Mouse (Mus musculus) limb, embryonic 10.5 days (tissue): Measurements from ENCODE around the gene Ybx2. TPM values are rescaled to one million over a fixed set of nuclear protein-coding genes. Genes with fewer than 3 reads are reported as not detected.

Experiments used
- DNase-seq: peaks from one replicate; pipeline ENCODE4 v3.0.0-alpha.2; 2017; ENCODE audit warnings: low spot score
- H3K27ac ChIP-seq: fragments of 300-500 bp; sonication (generic); 2 replicates; pipeline ENCODE4 v1.5.1; 2016; ENCODE audit warnings: mild to moderate bottlenecking
- H3K27me3 ChIP-seq: fragments of 300-500 bp; sonication (generic); 2 replicates; pipeline ENCODE4 v1.6.1; 2016; ENCODE audit warnings: low read depth, mild to moderate bottlenecking; ENCODE audit not compliant: poor library complexity, severe bottlenecking
- H3K36me3 ChIP-seq: fragments of 300-500 bp; sonication (generic); 2 replicates; pipeline ENCODE4 v1.6.1; 2016; ENCODE audit warnings: mild to moderate bottlenecking, moderate library complexity
- H3K4me1 ChIP-seq: fragments of 300-500 bp; sonication (generic); 2 replicates; pipeline ENCODE4 v1.6.1; 2016
- H3K4me3 ChIP-seq: fragments of 300-500 bp; sonication (generic); 2 replicates; pipeline ENCODE4 v1.5.1; 2016; ENCODE audit warnings: mild to moderate bottlenecking, moderate library complexity
- H3K9me3 ChIP-seq: fragments of 300-500 bp; sonication (generic); replicated peaks from 2 replicates; pipeline ENCODE4 v1.6.1; 2016; ENCODE audit warnings: mild to moderate bottlenecking
- WGBS: fragments of 180-500 bp; shearing (Covaris S2); methylation state at CpG from one replicate; pipeline ENCODE4 v1.1.7; 2016; 5-methylcytosine and 5-hydroxymethylcytosine counted together
- polyA plus RNA-seq: library from polyadenylated mRNA; unstranded; fragments of >200 nt; fragmentation: Nextera tagmentation; extraction: Ambion mirVana; gene quantifications from 2 replicates; pipeline ENCODE4 v1.2.1, GENCODE M21; 2016

The Ybx2 gene
- 6.1 TPM in 2 replicates for polyA plus RNA-seq

DNA sequence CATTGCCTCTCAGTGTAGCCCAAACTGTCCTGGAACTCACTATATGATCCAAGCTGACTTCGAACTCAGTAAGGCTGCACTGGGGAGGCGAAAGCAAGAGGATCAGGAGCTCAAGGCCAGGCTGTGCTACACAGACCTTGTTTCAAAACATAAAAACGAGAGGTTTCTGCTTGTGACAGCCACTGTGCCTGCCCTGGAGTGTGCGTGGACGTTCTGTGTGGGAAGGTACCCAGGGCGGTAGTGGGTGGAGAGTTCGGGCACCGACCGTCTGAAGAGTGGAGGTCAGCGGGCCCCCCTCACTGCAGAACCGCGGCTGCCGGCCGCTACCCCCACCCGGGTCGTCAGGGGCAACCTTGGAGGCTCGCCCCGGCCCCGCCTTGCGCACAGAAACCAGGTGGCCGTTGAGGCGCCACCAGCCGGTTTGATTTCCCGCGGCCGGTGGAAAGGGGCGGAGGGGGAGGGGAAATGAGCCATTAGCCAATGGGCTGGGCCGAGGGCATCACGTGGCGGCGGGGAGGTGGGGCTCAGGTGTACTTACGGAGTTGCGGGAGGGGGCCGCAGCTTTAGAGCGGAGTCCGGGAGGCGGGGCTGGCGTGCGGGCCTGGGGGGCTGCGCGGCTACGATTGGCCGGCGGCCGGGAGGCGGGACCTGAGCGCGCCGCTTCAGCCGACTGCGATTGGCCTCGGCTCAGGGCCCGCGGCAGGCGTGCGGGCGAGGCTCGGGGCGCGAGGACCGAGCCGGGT, at the start of gene Ybx2:
Gene Ybx2, plus strand, starts transcription at position 660 of the 743 bp plus-strand sequence.
- peak within 1 kb of the TSS; percentile 77 for H3K4me3 ChIP-seq
- peaks cover 53% of the 10 kb centered on the region for H3K27me3 ChIP-seq
- DNase-seq: peak; percentile 97
- no peaks in the 10 kb centered on the region for H3K9me3 ChIP-seq
- H3K36me3 ChIP-seq: peaks cover 5% of the 10 kb centered on the region; the same call in 1 of the 2 replicates
- H3K27ac ChIP-seq: peak within 1 kb of the TSS; percentile 89
- peaks cover 61% of the 10 kb centered on the region for H3K4me1 ChIP-seq
- 1% methylated on average over 59 of the region's 62 CpGs for WGBS

DNA sequence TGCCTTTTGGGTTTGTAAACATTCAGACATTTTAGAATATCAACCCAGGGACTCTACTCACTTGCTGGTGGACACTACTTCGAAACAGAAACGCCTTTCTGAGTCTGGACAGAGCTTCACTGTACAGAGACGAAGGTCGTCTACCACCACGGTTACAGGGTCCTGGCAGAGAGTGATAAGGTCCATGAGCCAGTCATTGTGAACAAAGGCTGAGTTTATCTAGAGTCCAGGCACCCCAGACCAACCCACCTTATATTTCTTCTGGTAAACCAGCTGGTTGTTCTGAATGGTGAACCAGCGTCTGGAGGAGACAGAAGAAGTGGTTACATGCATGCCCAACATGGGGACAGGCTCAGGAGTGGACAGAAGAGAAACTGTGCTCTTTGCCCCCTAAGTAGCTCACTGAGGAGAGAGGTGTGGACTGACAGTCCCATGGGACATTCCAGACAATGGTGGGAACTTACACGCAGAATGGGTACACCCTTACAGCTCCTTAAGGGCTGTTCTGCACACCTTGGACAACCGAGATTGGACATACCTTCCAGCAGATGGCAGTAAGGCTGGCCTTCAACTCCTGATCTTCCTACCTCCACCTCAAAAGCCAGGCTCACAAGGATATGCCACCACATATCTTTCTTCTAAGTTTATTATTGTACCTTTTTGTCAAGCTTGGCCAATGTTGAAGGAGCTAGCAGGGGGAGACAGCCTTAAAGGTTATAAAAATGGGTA, 48.5 kb upstream of the Ybx2 start:
- no peak overlapping the region for H3K27ac ChIP-seq
- no peaks in the 10 kb centered on the region for H3K36me3 ChIP-seq
- H3K4me1 ChIP-seq: peaks cover 13% of the 10 kb centered on the region
- no peaks in the 10 kb centered on the region for H3K9me3 ChIP-seq
- WGBS: 76% methylated on average over 8 of the region's 8 CpGs
- no peak overlapping the region for H3K4me3 ChIP-seq
- no peak for DNase-seq
- H3K27me3 ChIP-seq: no peaks in the 10 kb centered on the region

DNA sequence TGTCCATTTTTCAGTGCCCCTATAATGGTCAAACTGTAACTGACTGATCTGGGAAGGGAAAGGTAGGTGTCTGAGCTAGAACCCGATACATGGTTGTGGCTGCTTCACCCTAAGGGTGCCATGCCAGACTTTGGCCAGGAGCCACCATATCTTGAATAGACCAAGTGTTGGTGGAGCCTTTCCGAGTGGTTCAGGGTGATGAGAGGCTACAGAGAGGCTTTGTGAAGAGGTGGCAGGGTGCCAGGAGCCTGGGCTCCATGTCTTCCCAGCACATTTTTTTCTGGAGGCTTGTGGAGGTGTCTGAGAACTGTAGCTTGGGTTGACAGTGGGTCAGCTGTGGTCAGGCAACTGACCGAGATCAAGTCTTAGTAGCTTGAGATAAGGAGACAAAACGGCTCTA, 44.1 kb upstream of the Ybx2 start:
- 82% methylated on average over 4 of the region's 4 CpGs for WGBS
- H3K27ac ChIP-seq: no peak overlapping the region
- H3K4me1 ChIP-seq: peaks cover 19% of the 10 kb centered on the region
- no peaks in the 10 kb centered on the region for H3K36me3 ChIP-seq
- H3K27me3 ChIP-seq: no peaks in the 10 kb centered on the region
- no peak for DNase-seq
- no peak overlapping the region for H3K4me3 ChIP-seq
- H3K9me3 ChIP-seq: no peaks in the 10 kb centered on the region

GRCm38 (mm10) chr11:69894671-69895070, 40.9 kb upstream of the Ybx2 start:
- DNase-seq: no peak
- WGBS: 84% methylated on average over 5 of the region's 5 CpGs
- no peaks in the 10 kb centered on the region for H3K27me3 ChIP-seq

GRCm38 (mm10) chr11:69895291-69895690, 40.3 kb upstream of the Ybx2 start, which contains the start of gene Acap1:
Gene Acap1, minus strand, starts transcription at chr11:69895539.
- peaks cover 14% of the 10 kb centered on the region for H3K36me3 ChIP-seq
- no peaks in the 10 kb centered on the region for H3K9me3 ChIP-seq
- no peak within 1 kb of the TSS for H3K4me3 ChIP-seq
- no peak for DNase-seq
- 75% methylated on average over 4 of the region's 4 CpGs for WGBS
- H3K4me1 ChIP-seq: peaks cover 36% of the 10 kb centered on the region
- peak within 1 kb of the TSS; percentile 2; the same call in 1 of the 2 replicates for H3K27ac ChIP-seq
- H3K27me3 ChIP-seq: no peaks in the 10 kb centered on the region

More at GRCm38 (mm10) chr11:69894671-69895070, 40.9 kb upstream of the Ybx2 start:
- Histone ChIP-seq H3K9me3 (no peaks in the 10 kb centered on the region), H3K27ac (no peak overlapping the region), H3K4me1 (peaks cover 34% of the 10 kb centered on the region), H3K4me3 (no peak overlapping the region), H3K36me3 (peaks cover 14% of the 10 kb centered on the region)

GRCm38 (mm10) chr11:69899870-69900269, 35.7 kb upstream of the Ybx2 start:
- Histone ChIP-seq H3K27me3 (no peaks in the 10 kb centered on the region), H3K9me3 (no peaks in the 10 kb centered on the region), H3K36me3 (peaks cover 35% of the 10 kb centered on the region), H3K4me1 (peaks cover 50% of the 10 kb centered on the region), H3K27ac (peak overlapping the region; percentile 99), H3K4me3 (peak overlapping the region; percentile 91)
- no peak for DNase-seq
- WGBS: 24% methylated on average over 4 of the region's 4 CpGs

GRCm38 (mm10) chr11:69900471-69901405, 34.9 kb upstream of the Ybx2 start, which contains the start of the genes 2810408A11Rik and Neurl4:
Gene 2810408A11Rik, minus strand, starts transcription at chr11:69900987.
Gene Neurl4, plus strand, starts transcription at chr11:69901072.
- peaks cover 44% of the 10 kb centered on the region for H3K36me3 ChIP-seq
- WGBS: 1% methylated on average over 38 of the region's 38 CpGs
- peaks cover 45% of the 10 kb centered on the region for H3K4me1 ChIP-seq
- H3K4me3 ChIP-seq: peak within 1 kb of the TSS; percentile 91
- no peaks in the 10 kb centered on the region for H3K27me3 ChIP-seq
- H3K27ac ChIP-seq: peak within 1 kb of the TSS; percentile 99
- no peaks in the 10 kb centered on the region for H3K9me3 ChIP-seq
- peak; percentile 87 for DNase-seq

- peak overlapping the region; percentile 99 for H3K27ac ChIP-seq
These were observed 34.2 kb upstream of the Ybx2 start for GRCm38 (mm10) chr11:69901406-69901846.

DNA sequence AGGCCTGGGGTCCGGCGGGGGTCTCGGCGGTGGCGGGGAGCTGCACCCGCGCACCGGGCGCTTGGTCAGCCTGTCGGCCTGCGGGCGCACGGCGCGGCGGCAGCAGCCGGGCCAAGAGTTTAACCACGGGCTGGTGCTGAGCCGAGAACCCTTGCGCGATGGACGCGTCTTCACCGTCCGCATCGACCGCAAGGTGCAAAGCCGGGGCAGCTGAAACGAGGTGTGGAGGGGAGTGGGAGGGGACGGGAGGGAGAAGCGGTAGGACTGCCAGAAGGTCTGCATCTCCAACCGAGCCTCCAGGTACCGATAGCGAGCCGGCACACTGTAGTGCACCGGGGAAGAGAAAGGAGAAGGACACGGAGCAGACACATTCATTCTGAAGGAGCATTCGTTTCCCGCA, 33.6 kb upstream of the Ybx2 start:
- WGBS: under 1% methylated on average over 39 of the region's 39 CpGs
- H3K36me3 ChIP-seq: peaks cover 56% of the 10 kb centered on the region
- H3K4me3 ChIP-seq: peak overlapping the region; percentile 91
- H3K9me3 ChIP-seq: no peaks in the 10 kb centered on the region
- H3K27ac ChIP-seq: peak overlapping the region; percentile 99
- peaks cover 45% of the 10 kb centered on the region for H3K4me1 ChIP-seq
- no peaks in the 10 kb centered on the region for H3K27me3 ChIP-seq
- no peak for DNase-seq

More at GRCm38 (mm10) chr11:69901406-69901846, 34.2 kb upstream of the Ybx2 start:
- WGBS: under 1% methylated on average over 42 of the region's 42 CpGs
- H3K27me3 ChIP-seq: no peaks in the 10 kb centered on the region
- peak overlapping the region; percentile 91 for H3K4me3 ChIP-seq
- H3K4me1 ChIP-seq: peaks cover 45% of the 10 kb centered on the region
- DNase-seq: peak; percentile 96
- no peaks in the 10 kb centered on the region for H3K9me3 ChIP-seq
- peaks cover 51% of the 10 kb centered on the region for H3K36me3 ChIP-seq

DNA sequence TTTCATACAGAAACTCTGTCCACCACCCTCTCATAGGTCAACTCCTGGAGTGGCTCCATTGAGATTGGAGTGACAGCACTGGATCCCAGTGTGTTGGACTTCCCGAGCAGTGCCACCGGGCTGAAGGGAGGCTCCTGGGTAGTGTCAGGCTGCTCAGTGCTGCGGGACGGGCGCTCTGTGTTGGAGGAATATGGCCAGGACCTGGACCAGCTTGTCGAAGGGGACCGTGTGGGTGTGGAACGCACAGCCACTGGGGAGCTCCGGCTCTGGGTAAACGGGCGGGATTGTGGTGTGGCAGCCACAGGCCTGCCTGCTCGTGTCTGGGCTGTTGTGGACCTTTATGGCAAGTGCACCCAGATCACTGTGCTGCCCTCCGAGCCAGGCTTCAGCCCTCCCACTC, 32.6 kb upstream of the Ybx2 start:
- Histone ChIP-seq H3K4me3 (peak overlapping the region; percentile 91), H3K27me3 (no peaks in the 10 kb centered on the region), H3K36me3 (peaks cover 57% of the 10 kb centered on the region), H3K27ac (peak overlapping the region; percentile 50; the same call in 1 of the 2 replicates), H3K9me3 (no peaks in the 10 kb centered on the region), H3K4me1 (peaks cover 45% of the 10 kb centered on the region)
- no peak for DNase-seq
- 94% methylated on average over 13 of the region's 13 CpGs for WGBS

- peaks cover 65% of the 10 kb centered on the region for H3K36me3 ChIP-seq
- H3K4me3 ChIP-seq: no peak overlapping the region
- H3K27ac ChIP-seq: no peak overlapping the region
- peaks cover 34% of the 10 kb centered on the region for H3K4me1 ChIP-seq
- no peak for DNase-seq
- no peaks in the 10 kb centered on the region for H3K9me3 ChIP-seq
- no peaks in the 10 kb centered on the region for H3K27me3 ChIP-seq
- WGBS: over 99% methylated on average over 9 of the region's 9 CpGs
These were observed 31.3 kb upstream of the Ybx2 start for GRCm38 (mm10) chr11:69904311-69904710.

- WGBS: 94% methylated on average over 11 of the region's 11 CpGs
- H3K4me3 ChIP-seq: no peak overlapping the region
- H3K36me3 ChIP-seq: peaks cover 100% of the 10 kb centered on the region
- no peak overlapping the region for H3K27ac ChIP-seq
- H3K9me3 ChIP-seq: no peaks in the 10 kb centered on the region
- no peak for DNase-seq
- H3K27me3 ChIP-seq: no peaks in the 10 kb centered on the region
- H3K4me1 ChIP-seq: peaks cover 7% of the 10 kb centered on the region
These were observed 27.0 kb upstream of the Ybx2 start for GRCm38 (mm10) chr11:69908645-69909044.
